Mouse (Mus musculus) liver, postnatal 0 days (tissue): ENCODE results near the gene Olfr847. TPM values are rescaled to one million over a fixed set of nuclear protein-coding genes. Genes with fewer than 3 reads are reported as not detected.

Experiments used
- ATAC-seq: fragments of 200-750 bp; cut with Nextera tagmentation; 2 replicates; pipeline ENCODE4 v1.8.0; 2017; ENCODE audit warnings: mild to moderate bottlenecking, moderate library complexity
- DNase-seq: peaks from one replicate; pipeline ENCODE4 v3.0.0-alpha.2; 2016
- H3K27ac ChIP-seq: fragments of 300-500 bp; sonication (generic); 2 replicates; pipeline ENCODE4 v1.5.1; 2014; ENCODE audit warnings: antibody characterized with exemption, moderate library complexity, mild to moderate bottlenecking, low read depth
- H3K27me3 ChIP-seq: fragments of 300-500 bp; sonication (generic); 2 replicates; pipeline ENCODE4 v1.6.1; 2014; ENCODE audit warnings: low read length, control low read depth, mixed read lengths; ENCODE audit not compliant: insufficient read depth
- H3K36me3 ChIP-seq: fragments of 300-500 bp; sonication (generic); replicated peaks from 2 replicates; pipeline ENCODE4 v1.6.1; 2014; ENCODE audit warnings: mild to moderate bottlenecking, control low read depth, low read length, moderate library complexity, mixed read lengths; ENCODE audit not compliant: insufficient read depth
- H3K4me1 ChIP-seq: fragments of 300-500 bp; sonication (generic); 2 replicates; pipeline ENCODE4 v1.6.1; 2014; ENCODE audit warnings: antibody characterized with exemption, mild to moderate bottlenecking, control low read depth; ENCODE audit not compliant: insufficient read depth
- H3K4me2 ChIP-seq: fragments of 300-500 bp; sonication (generic); 2 replicates; pipeline ENCODE4 v1.6.1; 2014; ENCODE audit warnings: low read depth, mild to moderate bottlenecking, low read length, moderate library complexity, mixed read lengths
- H3K4me3 ChIP-seq: fragments of 300-500 bp; sonication (generic); 2 replicates; pipeline ENCODE4 v1.5.1; 2014; ENCODE audit warnings: low read depth, low read length
- H3K9ac ChIP-seq: fragments of 300-500 bp; sonication (generic); replicated peaks from 2 replicates; pipeline ENCODE4 v1.6.1; 2014; ENCODE audit warnings: mild to moderate bottlenecking, moderate library complexity
- H3K9me3 ChIP-seq: fragments of 300-500 bp; sonication (generic); 2 replicates; pipeline ENCODE4 v1.6.1; 2016; ENCODE audit warnings: mild to moderate bottlenecking, control low read depth, low read length, mixed read lengths
- CTCF ChIP-seq: sonication (generic); IDR thresholded peaks from 2 replicates; pipeline ENCODE4 v1.5.1; 2016; ENCODE audit warnings: antibody characterized with exemption, low read depth
- EP300 ChIP-seq: IDR thresholded peaks from 2 replicates; pipeline ENCODE4 v1.6.1; 2016; ENCODE audit warnings: antibody characterized with exemption, low read depth, mild to moderate bottlenecking
- WGBS: fragments of 180-500 bp; shearing (Covaris S2); extraction: QIAGEN DNeasy Blood & Tissue Kit; methylation state at CpG from one replicate; pipeline ENCODE4 v1.1.7; 2014; ENCODE audit not compliant: insufficient replicate concordance; 5-methylcytosine and 5-hydroxymethylcytosine counted together
- polyA plus RNA-seq: library from polyadenylated mRNA; unstranded; fragments of >200 nt; fragmentation: Nextera tagmentation; extraction: Ambion mirVana; gene quantifications from 2 replicates; pipeline ENCODE4 v1.2.1, GENCODE M21; 2015

The Olfr847 gene
- polyA plus RNA-seq, result not detected in 2 replicates

GRCm38 (mm10) chr9:19378569-19378968, at the start of gene Olfr847:
Gene Olfr847, minus strand, starts transcription at chr9:19378669.
- H3K9ac ChIP-seq, result no peak within 1 kb of the TSS
- H3K4me1 ChIP-seq, result no peaks in the 10 kb centered on the region
- no peak for TF ChIP-seq CTCF
- TF ChIP-seq EP300, result no peak
- 60% methylated on average over 1 of the region's 1 CpGs for WGBS
- no peaks in the 10 kb centered on the region for H3K27me3 ChIP-seq
- no peaks in the 10 kb centered on the region for H3K9me3 ChIP-seq
- no peak within 1 kb of the TSS for H3K4me3 ChIP-seq
- no peaks in the 10 kb centered on the region for H3K36me3 ChIP-seq
- no peak for ATAC-seq
- no peak within 1 kb of the TSS for H3K27ac ChIP-seq
- no peak within 1 kb of the TSS for H3K4me2 ChIP-seq
- no peak for DNase-seq

GRCm38 (mm10) chr9:19363905-19364304, 14.6 kb downstream of the Olfr847 start, which contains the start of gene Olfr846:
Gene Olfr846, minus strand, starts transcription at chr9:19364005.
- 33% methylated on average over 1 of the region's 1 CpGs for WGBS
- Histone ChIP-seq H3K27ac (no peak within 1 kb of the TSS), H3K4me3 (no peak within 1 kb of the TSS), H3K27me3 (no peaks in the 10 kb centered on the region), H3K36me3 (no peaks in the 10 kb centered on the region), H3K9ac (no peak within 1 kb of the TSS), H3K9me3 (no peaks in the 10 kb centered on the region), H3K4me1 (no peaks in the 10 kb centered on the region), H3K4me2 (no peak within 1 kb of the TSS)
- DNase-seq (no peak), ATAC-seq (no peak)
- TF ChIP-seq EP300 (no peak), CTCF (no peak)

GRCm38 (mm10) chr9:19336157-19336556, 42.3 kb downstream of the Olfr847 start, which contains the start of gene Olfr845:
Gene Olfr845, plus strand, starts transcription at chr9:19336457.
- no peaks in the 10 kb centered on the region for H3K4me1 ChIP-seq
- H3K4me2 ChIP-seq, result no peak within 1 kb of the TSS
- no peak within 1 kb of the TSS for H3K4me3 ChIP-seq
- H3K36me3 ChIP-seq, result no peaks in the 10 kb centered on the region
- WGBS, result 48% methylated on average over 1 of the region's 1 CpGs
- ATAC-seq (no peak), DNase-seq (no peak)
- H3K9ac ChIP-seq, result no peak within 1 kb of the TSS
- no peak within 1 kb of the TSS for H3K27ac ChIP-seq
- no peaks in the 10 kb centered on the region for H3K9me3 ChIP-seq
- H3K27me3 ChIP-seq, result no peaks in the 10 kb centered on the region
- no peak for TF ChIP-seq CTCF
- TF ChIP-seq EP300, result no peak

Other genes with a start within 250 kb of the Olfr847 start
- not detected in 2 replicates for gene Olfr837, start 242.4 kb downstream of the Olfr847 start, polyA plus RNA-seq
- gene Olfr839-ps1, start 201.4 kb downstream of the Olfr847 start, polyA plus RNA-seq, result not detected in 2 replicates
- gene Olfr843, start 126.7 kb downstream of the Olfr847 start, polyA plus RNA-seq, result not detected in 2 replicates
- gene Olfr844, start 62.3 kb downstream of the Olfr847 start, polyA plus RNA-seq, result not detected in 2 replicates
- gene Olfr845, start 42.2 kb downstream of the Olfr847 start, polyA plus RNA-seq, result not detected in 2 replicates
- not detected in 2 replicates for gene Olfr846, start 14.7 kb downstream of the Olfr847 start, polyA plus RNA-seq
- gene Olfr849, start 61.6 kb upstream of the Olfr847 start, polyA plus RNA-seq, result not detected in 2 replicates
- not detected in 2 replicates for gene Olfr850, start 99.6 kb upstream of the Olfr847 start, polyA plus RNA-seq
- not detected in 2 replicates for gene Olfr851, start 114.6 kb upstream of the Olfr847 start, polyA plus RNA-seq
- gene Olfr853, start 162.4 kb upstream of the Olfr847 start, polyA plus RNA-seq, result not detected in 2 replicates
- gene Olfr854, start 188.7 kb upstream of the Olfr847 start, polyA plus RNA-seq, result not detected in 2 replicates
- not detected in 2 replicates for gene Olfr855, start 203.9 kb upstream of the Olfr847 start, polyA plus RNA-seq
- gene Zfp317, start 243.4 kb upstream of the Olfr847 start, polyA plus RNA-seq, result 4.1 TPM in 2 replicates